Mouse (Mus musculus): Measurements from ENCODE around the gene Arhgap40.

GRCm38 (mm10) chr2:158519800-158520199 lies 7.2 kb downstream of the Arhgap40 start:
- TF ChIP-seq POLR2A (IDR thresholded peaks at IDR 0.05; ENCODE audit: low read depth, low read length) (no peak), CTCF (IDR thresholded peaks at IDR 0.05; ENCODE audit: extremely low read depth, insufficient read length, insufficient replicate concordance, low read depth, low read length) (no peak)

All from small intestine, adult 2 months (tissue).